ENCODE assay signal across 19 mouse cellular contexts in genomic region chr1:164571496-164572078, GRCm38 (mm10).
DNase-seq lines count a peak whose midpoint lies in the region; ATAC-seq and TF ChIP-seq lines count a peak whose summit lies in the region.
"Had no signal": no experiment of that assay in that cellular context is flagged by ENCODE, and none has a peak within 500 bp of the region (broad histone marks: within the 10 kb centered on the region; RNA-seq: fewer than 3 reads in every experiment).

No protein-coding gene starts in this region.

- H3K4me3 ChIP-seq in heart, embryonic 12.5 days = no peak overlapping the region
- no peak overlapping the region for H3K4me3 ChIP-seq in spleen, adult 2 months (ENCODE audit: extremely low read depth, insufficient read depth, insufficient read length)
- H3K4me3 ChIP-seq in forebrain, embryonic 15.5 days = no peak overlapping the region
- H3K4me3 ChIP-seq: erythroblast, embryonic 14.5 days; gastrocnemius, adult 2 months; left cerebral cortex, adult 2 months; limb, embryonic 12.5 days; midbrain, embryonic 15.5 days; neural tube, embryonic 12.5 days had no signal

- TF ChIP-seq POLR2A in spleen, adult 2 months (IDR thresholded peaks at IDR 0.05; ENCODE audit: low read depth, low read length) = no peak

- no peaks in the 10 kb centered on the region for H3K9me3 ChIP-seq in heart, embryonic 12.5 days (replicated peaks)
- no peaks in the 10 kb centered on the region for H3K9me3 ChIP-seq in forebrain, embryonic 15.5 days
- H3K9me3 ChIP-seq: limb, embryonic 12.5 days; midbrain, embryonic 15.5 days; neural tube, embryonic 12.5 days had no signal

- 72% methylated on average over 5 of the region's 5 CpGs for WGBS in heart, embryonic 12.5 days
- WGBS in spleen, adult 2 months = 21% methylated on average over 5 of the region's 5 CpGs
- 92% methylated on average over 5 of the region's 5 CpGs for WGBS in forebrain, embryonic 15.5 days

- no peak overlapping the region for H3K27ac ChIP-seq in heart, embryonic 12.5 days (ENCODE audit: poor library complexity, severe bottlenecking)
- peak overlapping the region; percentile 56 for H3K27ac ChIP-seq in spleen, adult 2 months (ENCODE audit: insufficient read depth, low read length)
- H3K27ac ChIP-seq in forebrain, embryonic 15.5 days (replicated peaks) = no peak overlapping the region
- H3K27ac ChIP-seq: gastrocnemius, adult 2 months; left cerebral cortex, adult 2 months; limb, embryonic 12.5 days; macrophage; midbrain, embryonic 15.5 days; neural tube, embryonic 12.5 days had no signal

- H3K4me2 ChIP-seq in heart, embryonic 12.5 days = no peak overlapping the region
- H3K4me2 ChIP-seq in forebrain, embryonic 15.5 days (replicated peaks) = no peak overlapping the region
- H3K4me2 ChIP-seq: limb, embryonic 12.5 days; midbrain, embryonic 15.5 days; neural tube, embryonic 12.5 days had no signal

- DNase-seq in heart, adult 11 months = peak; percentile 91
- peak in 1 of 2 experiments; percentile 34 for DNase-seq in spleen, adult 2 months (ENCODE audit: low read depth in 1 of 2, low spot score in 2 of 2)
- no peak for DNase-seq in spleen, postnatal 10 days (ENCODE audit: low spot score in 2 of 2)
- peak; percentile 21 for DNase-seq in thymus, postnatal 4 days
- no peak for DNase-seq in urinary bladder, adult 2 months (ENCODE audit: low spot score)
- DNase-seq: cerebellum, postnatal 14 days; forebrain, postnatal 0 days; gastrocnemius, adult 2 months; lung, adult 18-20 months had no signal

- no peak for ATAC-seq in heart, embryonic 12.5 days (ENCODE audit: insufficient number of reproducible peaks, low FRiP score)
- ATAC-seq in inflammation-experienced regulatory T-cells, adult 6 months = peak; percentile 72
- no peak for ATAC-seq in forebrain, embryonic 15.5 days (replicated peaks)
- ATAC-seq: forebrain, postnatal 0 days; midbrain, embryonic 15.5 days had no signal

- no peaks in the 10 kb centered on the region for H3K36me3 ChIP-seq in heart, embryonic 12.5 days
- no peaks in the 10 kb centered on the region for H3K36me3 ChIP-seq in spleen, adult 2 months (ENCODE audit: control insufficient read depth, insufficient read depth, low read length)
- no peaks in the 10 kb centered on the region for H3K36me3 ChIP-seq in forebrain, embryonic 15.5 days
- H3K36me3 ChIP-seq: G1E; limb, embryonic 12.5 days; midbrain, embryonic 15.5 days; neural tube, embryonic 12.5 days had no signal

- TF ChIP-seq CTCF in spleen, adult 2 months (IDR thresholded peaks at IDR 0.05; ENCODE audit: extremely low read depth, insufficient read depth, insufficient read length, insufficient replicate concordance) = no peak

- peaks cover 33% of the 10 kb centered on the region for H3K4me1 ChIP-seq in heart, embryonic 12.5 days (replicated peaks)
- peaks cover 12% of the 10 kb centered on the region for H3K4me1 ChIP-seq in spleen, adult 2 months (ENCODE audit: control insufficient read depth, insufficient read depth, insufficient read length)
- peaks cover under 1% of the 10 kb centered on the region; the same call in 1 of the 2 replicates for H3K4me1 ChIP-seq in forebrain, embryonic 15.5 days
- H3K4me1 ChIP-seq: limb, embryonic 12.5 days; neural tube, embryonic 12.5 days had no signal

- no peaks in the 10 kb centered on the region for H3K27me3 ChIP-seq in heart, embryonic 12.5 days (replicated peaks)
- no peaks in the 10 kb centered on the region for H3K27me3 ChIP-seq in spleen, adult 2 months (ENCODE audit: control insufficient read depth, insufficient read depth, low read length)
- H3K27me3 ChIP-seq in forebrain, embryonic 15.5 days = no peaks in the 10 kb centered on the region
- H3K27me3 ChIP-seq: limb, embryonic 12.5 days; midbrain, embryonic 15.5 days; neural tube, embryonic 12.5 days had no signal

- H3K9ac ChIP-seq in heart, embryonic 12.5 days = no peak overlapping the region
- H3K9ac ChIP-seq in forebrain, embryonic 15.5 days (replicated peaks) = no peak overlapping the region
- H3K9ac ChIP-seq: forebrain, postnatal 0 days; limb, embryonic 12.5 days; midbrain, embryonic 15.5 days; neural tube, embryonic 12.5 days had no signal

Comparison
In these comparisons a context has a peak if more than half of its experiments do, and no peak if none do; other contexts are left out.
1. DNase-seq: peak in heart, adult 11 months (single experiment) and thymus, postnatal 4 days (single experiment); none in spleen, postnatal 10 days (0 of 2) and urinary bladder, adult 2 months (single experiment).